Mouse (Mus musculus) T-helper 2 cell (primary cell): ENCODE results near the gene Cdk17.

Source experiments
- in situ Hi-C: fragments of 300-600 bp; cut with MboI, MseI; formaldehyde crosslinking; loops from one replicate; pipeline ENCODE4 v1.15.1; 2025; ENCODE audit warnings: high pct_unique_total_duplicates

The Cdk17 gene

DNA sequence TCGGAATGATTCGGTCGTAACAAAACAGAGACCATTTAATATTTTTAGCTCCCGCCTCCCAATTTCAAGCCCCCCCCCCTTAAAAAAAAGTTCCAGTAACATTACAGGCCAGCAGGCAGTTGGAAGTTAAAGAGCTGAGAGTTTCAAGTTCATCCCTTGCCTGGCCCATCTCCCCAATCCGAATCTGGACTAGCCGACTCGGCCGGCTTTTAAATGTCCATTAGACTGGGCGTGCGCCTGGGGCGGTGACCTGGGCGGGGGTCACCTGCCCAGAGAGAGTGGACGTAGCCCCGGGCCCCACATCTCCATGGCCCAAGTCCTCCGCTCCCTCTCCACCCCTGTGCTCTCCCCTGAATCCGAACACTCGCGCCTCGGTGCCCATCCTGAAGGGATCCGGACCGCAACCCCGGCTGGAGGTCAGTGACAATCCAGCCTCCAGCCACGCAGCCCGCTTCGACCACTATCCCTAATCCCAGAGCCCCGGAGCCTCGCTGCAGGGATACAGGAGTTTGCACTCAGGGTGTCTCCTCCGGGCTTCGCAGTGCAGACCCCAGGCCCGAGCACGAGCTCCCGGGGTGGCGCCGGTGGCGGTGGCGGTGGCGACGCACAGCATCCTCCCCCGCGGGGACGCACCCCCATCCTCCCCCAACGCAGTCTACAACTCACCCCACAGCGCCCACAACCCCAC is 149.4 kb downstream of the Cdk17 start:
- in situ Hi-C loops = no loop called here

- in situ Hi-C loops = no loop called here
Measured at GRCm38 (mm10) chr10:93310721-93311411, 150.2 kb downstream of the Cdk17 start, which contains the start of gene Elk3. Gene Elk3, minus strand, starts transcription at chr10:93311135.

- in situ Hi-C loops = no loop called here
Measured at GRCm38 (mm10) chr10:93311576-93311975, 150.9 kb downstream of the Cdk17 start.
